Mouse (Mus musculus) megakaryocyte, embryonic 14.5 days (primary cell): ENCODE data around the gene Piezo1. TPM values are rescaled to one million over a fixed set of nuclear protein-coding genes. Genes with fewer than 3 reads are reported as not detected.

ENCODE experiments used
- H3K27me3 ChIP-seq: replicated peaks from 2 replicates; pipeline ENCODE3; 2012; ENCODE audit warnings: inconsistent platforms
- H3K36me3 ChIP-seq: replicated peaks from 2 replicates; pipeline ENCODE3; 2012; ENCODE audit warnings: low read length, inconsistent platforms, mixed read lengths
- H3K4me1 ChIP-seq: 2 replicates; pipeline ENCODE4 v1.6.1; 2012; ENCODE audit warnings: inconsistent platforms
- H3K4me3 ChIP-seq: replicated peaks from 2 replicates; pipeline ENCODE3; 2012; ENCODE audit warnings: moderate library complexity, mild to moderate bottlenecking, inconsistent platforms
- H3K9me3 ChIP-seq: 2 replicates; pipeline ENCODE4 v1.6.1; 2012; ENCODE audit warnings: inconsistent platforms
- FLI1 ChIP-seq: IDR thresholded peaks from 2 replicates; pipeline ENCODE4 v1.6.1; 2012; ENCODE audit warnings: low read length, inconsistent platforms, mixed read lengths
- GATA1 ChIP-seq: IDR thresholded peaks from 3 replicates; pipeline ENCODE4 v1.6.1; 2012; ENCODE audit warnings: mixed read lengths, low read length, inconsistent platforms, borderline replicate concordance
- polyA plus RNA-seq: library from polyadenylated mRNA; stranded (reverse); fragments of >175 nt; gene quantifications from 2 replicates; pipeline ENCODE4 v1.2.3, GENCODE M21; 2012; ENCODE audit warnings: low replicate concordance; ENCODE audit not compliant: insufficient read depth

The Piezo1 gene
- polyA plus RNA-seq, 1 experiment: 25.0 TPM

DNA sequence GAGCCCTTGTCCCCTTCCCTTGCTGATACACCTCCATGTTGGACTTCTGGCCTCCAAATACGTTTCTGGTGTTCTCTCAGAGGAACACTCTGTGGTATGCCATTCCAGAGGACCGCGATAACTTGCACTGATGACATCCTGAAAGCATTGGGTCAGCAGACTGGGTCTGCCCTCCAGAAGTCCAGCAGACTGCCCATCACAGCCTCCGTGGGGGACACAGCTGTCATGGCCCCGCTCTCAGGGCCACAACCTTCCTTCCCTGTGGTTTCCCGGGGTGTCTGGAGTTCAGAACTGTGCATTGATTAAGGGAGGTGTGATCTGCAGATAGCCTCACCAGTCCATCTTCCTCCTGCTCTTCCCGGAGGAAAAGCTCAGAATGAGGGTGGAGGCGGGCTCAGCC lies 88.6 kb downstream of the Piezo1 start:
- peak overlapping the region; percentile 7 for H3K4me3 ChIP-seq
- H3K9me3 ChIP-seq: no peaks in the 10 kb centered on the region
- H3K4me1 ChIP-seq: peaks cover 91% of the 10 kb centered on the region
- peaks cover 32% of the 10 kb centered on the region for H3K36me3 ChIP-seq
- H3K27me3 ChIP-seq: peaks cover 6% of the 10 kb centered on the region
- TF ChIP-seq GATA1 (no peak), FLI1 (no peak)

DNA sequence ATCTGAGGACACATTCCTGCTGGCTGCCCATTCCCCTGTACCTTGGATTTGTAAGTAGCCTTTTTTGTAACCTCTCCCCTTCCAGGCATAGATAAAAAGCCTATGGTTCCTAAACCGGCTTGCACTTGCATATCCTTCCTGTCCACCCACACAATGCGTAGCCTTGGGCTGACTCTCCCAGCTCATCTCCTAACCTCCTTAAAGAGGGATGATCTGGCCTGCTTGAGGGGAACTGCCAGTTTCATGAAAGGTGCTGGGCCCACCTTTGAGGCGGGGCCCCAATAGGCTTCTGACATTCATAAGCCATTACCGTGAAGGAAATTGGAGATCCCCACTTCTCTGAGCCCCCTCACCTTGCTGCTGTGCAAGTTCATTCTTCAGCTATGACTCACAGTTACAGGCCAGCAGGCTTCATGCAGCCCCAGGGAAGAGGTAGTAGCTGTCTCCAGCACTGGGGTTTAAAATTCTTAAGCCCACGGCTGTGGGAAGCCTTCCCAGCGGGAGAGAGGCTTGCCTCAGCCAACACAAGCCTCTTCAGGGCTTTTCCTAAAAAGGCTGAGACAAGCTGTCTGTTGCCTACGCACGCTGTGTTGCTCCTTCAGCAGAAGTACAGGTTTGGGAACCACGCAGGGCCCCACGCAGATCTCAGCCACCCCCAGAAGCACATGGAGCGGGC lies 89.5 kb downstream of the Piezo1 start:
- H3K9me3 ChIP-seq: no peaks in the 10 kb centered on the region
- H3K36me3 ChIP-seq: peaks cover 32% of the 10 kb centered on the region
- H3K4me3 ChIP-seq: peak overlapping the region; percentile 90
- peaks cover 14% of the 10 kb centered on the region for H3K27me3 ChIP-seq
- peaks cover 91% of the 10 kb centered on the region for H3K4me1 ChIP-seq
- TF ChIP-seq GATA1 (no peak), FLI1 (no peak)

DNA sequence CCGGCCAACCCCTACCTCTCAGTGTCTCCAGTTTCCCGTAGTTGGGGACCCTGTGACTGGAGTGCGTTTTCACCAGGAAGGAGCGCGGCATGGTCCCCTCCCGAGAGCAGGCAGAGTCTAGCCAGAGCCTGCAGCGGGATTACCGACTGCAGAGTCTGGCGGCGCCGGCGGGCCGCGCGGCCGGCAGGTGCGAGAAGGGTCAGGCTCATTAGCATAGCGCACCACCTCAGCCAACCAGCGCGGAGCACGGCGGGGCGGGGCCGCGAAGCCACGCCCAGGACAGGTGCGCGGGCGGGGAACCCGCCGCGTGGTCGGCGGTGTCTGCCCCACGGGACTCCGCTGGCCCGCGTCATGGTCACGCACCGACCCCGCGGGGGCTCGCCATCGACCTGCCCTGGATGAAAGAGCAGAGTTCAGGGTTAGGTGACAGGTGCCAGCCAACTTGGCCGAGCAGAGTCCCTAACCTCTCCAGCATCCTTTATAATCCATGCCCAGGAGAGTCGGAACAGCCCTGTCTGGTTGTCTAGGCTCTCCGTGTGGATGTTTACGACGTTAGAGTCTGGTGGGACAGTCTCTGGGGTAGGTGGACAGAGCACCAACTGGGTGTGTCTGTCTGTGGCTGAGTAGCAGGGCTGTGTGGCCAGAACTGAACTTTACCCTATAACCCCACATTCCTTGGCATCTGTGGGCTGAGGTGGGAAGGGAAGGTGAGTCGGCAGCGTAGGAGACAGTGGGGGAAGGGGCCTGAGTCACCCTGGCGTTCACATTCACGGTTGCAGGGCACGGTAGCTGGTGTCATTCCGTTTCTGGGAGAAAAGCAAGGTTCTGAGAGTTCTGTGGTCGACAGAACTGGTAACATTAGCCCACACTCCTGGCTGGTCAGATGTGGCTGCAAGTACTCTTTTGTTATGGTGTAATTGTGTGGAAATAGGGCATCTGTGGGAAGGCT lies 90.3 kb downstream of the Piezo1 start, which contains the start of gene Snai3:
Snai3 (minus strand) TSS at position 210 of the 949 bp plus-strand sequence.
- peaks cover 32% of the 10 kb centered on the region for H3K36me3 ChIP-seq
- no peaks in the 10 kb centered on the region for H3K9me3 ChIP-seq
- H3K27me3 ChIP-seq: peaks cover 20% of the 10 kb centered on the region
- TF ChIP-seq GATA1: no peak
- TF ChIP-seq FLI1: no peak
- peak within 1 kb of the TSS; percentile 90 for H3K4me3 ChIP-seq
- H3K4me1 ChIP-seq: peaks cover 91% of the 10 kb centered on the region

DNA sequence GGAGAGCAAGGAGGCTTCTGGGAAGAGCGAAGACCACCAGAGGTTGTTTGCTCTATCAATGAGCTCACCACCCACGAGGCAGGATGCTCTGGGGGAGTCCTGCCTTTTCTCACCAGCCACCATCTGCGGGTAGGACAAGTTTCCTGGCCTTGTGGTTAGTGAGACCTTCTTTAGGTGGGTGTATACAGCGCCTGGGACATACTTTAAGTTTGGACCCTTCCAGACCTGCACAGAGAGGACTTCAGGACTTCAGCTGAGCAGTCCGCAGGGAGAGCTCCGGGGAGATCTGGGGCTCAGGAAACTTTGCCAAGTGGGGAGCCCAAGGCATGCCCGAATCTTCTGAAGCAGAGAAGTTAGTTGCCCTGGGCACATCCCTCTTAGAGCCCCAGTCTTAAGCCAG lies 91.1 kb downstream of the Piezo1 start:
- Histone ChIP-seq H3K4me3 (peak overlapping the region; percentile 90), H3K9me3 (no peaks in the 10 kb centered on the region), H3K36me3 (peaks cover 32% of the 10 kb centered on the region), H3K27me3 (peaks cover 22% of the 10 kb centered on the region), H3K4me1 (peaks cover 90% of the 10 kb centered on the region)
- TF ChIP-seq GATA1 (no peak), FLI1 (no peak)

DNA sequence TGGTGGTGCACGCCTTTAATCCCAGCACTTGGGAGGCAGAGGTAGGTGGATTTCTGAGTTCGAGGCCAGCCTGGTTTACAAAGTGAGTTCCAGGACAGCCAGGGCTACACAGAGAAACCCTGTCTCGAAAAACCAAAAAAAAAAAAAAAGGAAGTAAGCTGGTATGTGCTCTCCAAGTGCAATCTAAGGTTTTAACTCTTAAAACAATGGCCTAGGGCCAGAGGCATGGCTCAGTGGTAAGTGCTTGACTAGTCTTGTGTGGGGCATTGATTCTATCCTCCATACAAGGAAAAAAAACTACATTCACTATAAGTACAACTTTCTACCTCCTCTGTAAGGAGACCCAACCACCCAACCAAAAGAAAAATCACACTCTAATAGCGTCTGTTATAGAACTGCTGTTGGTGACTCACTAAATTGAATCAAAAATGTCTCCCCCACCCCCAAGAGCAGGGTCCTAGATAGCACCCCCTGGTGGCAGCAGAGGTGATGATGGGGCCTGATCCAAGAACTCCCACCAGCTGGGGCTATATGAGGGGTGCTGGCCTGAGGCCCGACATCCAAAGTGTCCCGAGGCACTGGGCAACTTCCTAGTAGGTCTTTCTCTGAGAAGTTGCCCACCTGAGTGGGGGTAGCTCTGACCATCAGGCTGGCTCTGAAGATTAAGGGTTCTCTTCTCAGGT lies 91.8 kb downstream of the Piezo1 start:
- H3K36me3 ChIP-seq: peaks cover 36% of the 10 kb centered on the region
- H3K4me1 ChIP-seq: peaks cover 88% of the 10 kb centered on the region
- no peak for TF ChIP-seq FLI1
- H3K9me3 ChIP-seq: no peaks in the 10 kb centered on the region
- peaks cover 26% of the 10 kb centered on the region for H3K27me3 ChIP-seq
- peak overlapping the region; percentile 90 for H3K4me3 ChIP-seq

DNA sequence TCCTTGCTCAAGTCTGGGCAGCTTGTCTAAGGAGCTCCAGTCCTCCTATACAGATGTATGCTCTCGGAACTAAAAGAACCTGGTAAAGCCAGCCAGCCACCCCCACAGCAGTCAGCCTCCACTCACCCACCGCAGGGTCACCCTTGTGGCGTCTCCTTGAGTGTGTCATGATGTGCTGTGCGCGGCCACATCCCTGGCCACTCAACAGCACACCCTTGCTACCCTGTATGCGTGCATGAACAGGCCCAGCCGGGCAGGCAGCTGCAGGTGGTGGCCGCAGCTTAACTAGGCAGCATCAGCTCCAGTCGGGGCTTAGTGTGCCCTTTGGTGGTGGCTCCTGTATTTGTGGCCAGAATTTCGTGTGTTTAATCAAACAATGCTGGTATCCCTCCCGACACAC lies 94.0 kb downstream of the Piezo1 start:
- Histone ChIP-seq H3K27me3 (peaks cover 35% of the 10 kb centered on the region), H3K9me3 (no peaks in the 10 kb centered on the region), H3K4me1 (peaks cover 66% of the 10 kb centered on the region), H3K36me3 (peaks cover 44% of the 10 kb centered on the region), H3K4me3 (no peak overlapping the region)
- TF ChIP-seq FLI1: no peak
- TF ChIP-seq GATA1: no peak

DNA sequence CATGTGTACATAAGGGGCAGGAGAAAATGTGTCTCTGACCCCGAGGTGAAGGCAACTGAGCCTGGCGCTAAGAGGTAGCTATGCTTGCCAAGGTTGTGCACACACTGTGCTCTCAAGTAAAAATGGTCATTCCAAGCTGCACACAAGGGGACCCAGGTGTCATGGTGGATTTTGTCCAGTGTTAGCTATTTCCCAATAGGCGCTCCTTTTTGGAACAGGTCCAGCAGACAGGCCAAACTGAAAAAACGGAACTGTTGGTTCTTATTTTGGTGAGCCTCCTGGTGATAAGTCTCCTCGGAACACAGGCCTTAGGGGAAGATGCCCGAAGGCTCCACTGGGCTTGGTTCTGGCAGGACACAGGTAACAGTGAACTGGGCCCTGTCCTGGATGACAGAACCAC lies 96.7 kb downstream of the Piezo1 start:
- TF ChIP-seq FLI1: no peak
- no peak for TF ChIP-seq GATA1
- Histone ChIP-seq H3K27me3 (peaks cover 44% of the 10 kb centered on the region), H3K9me3 (no peaks in the 10 kb centered on the region), H3K4me3 (no peak overlapping the region), H3K4me1 (peaks cover 47% of the 10 kb centered on the region), H3K36me3 (peaks cover 44% of the 10 kb centered on the region)

DNA sequence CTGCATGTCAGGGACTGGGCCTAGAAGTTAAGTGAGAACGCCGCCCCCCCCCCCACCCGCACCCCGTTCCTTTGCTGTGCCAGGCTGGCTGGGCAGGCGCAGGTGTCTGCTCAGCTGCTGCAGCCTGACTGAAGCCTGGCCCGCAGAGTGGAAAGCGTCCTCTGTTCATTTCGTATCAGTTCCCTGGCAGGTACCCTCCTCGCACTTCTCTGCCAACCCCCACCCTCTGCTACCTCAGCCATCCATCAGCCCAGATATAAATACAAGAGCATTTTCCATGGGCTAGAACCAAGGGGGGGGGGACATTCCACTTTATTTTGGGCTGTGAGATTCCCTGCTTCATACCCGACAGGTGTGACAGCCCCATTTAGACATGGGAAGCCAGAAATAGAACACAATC lies 99.0 kb downstream of the Piezo1 start:
- Histone ChIP-seq H3K9me3 (no peaks in the 10 kb centered on the region), H3K36me3 (peaks cover 35% of the 10 kb centered on the region), H3K4me3 (no peak overlapping the region), H3K4me1 (peaks cover 37% of the 10 kb centered on the region), H3K27me3 (peaks cover 51% of the 10 kb centered on the region)
- TF ChIP-seq FLI1 (no peak), GATA1 (no peak)

DNA sequence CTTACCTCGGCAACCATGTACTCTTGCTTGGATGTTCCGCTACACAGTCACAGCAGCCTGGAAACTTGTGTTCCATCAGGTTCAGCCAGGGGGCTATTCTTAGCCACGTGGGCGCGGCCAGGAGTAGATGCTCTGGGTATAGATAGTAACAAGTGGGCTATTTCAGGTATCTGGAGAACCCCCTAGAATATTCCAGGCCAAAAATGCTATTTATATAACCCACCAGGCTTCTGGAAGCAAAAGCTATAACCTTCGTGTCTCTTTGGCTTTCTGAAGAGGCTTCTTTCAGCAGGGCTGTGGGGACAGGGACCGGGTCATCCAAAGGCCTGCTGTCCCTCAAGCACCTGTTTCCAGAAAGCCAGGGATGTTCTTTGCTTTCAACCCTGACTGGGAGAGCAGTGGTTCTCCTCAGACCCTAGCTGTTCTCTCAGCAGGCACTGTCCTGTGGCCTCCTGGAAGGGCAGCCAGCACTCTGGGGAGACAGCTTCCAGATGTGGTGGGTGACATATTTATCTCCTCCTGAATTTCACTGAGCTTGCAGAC lies 99.9 kb downstream of the Piezo1 start:
- H3K36me3 ChIP-seq: peaks cover 26% of the 10 kb centered on the region
- H3K4me3 ChIP-seq: no peak overlapping the region
- H3K27me3 ChIP-seq: peaks cover 51% of the 10 kb centered on the region
- no peaks in the 10 kb centered on the region for H3K9me3 ChIP-seq
- TF ChIP-seq FLI1 (no peak), GATA1 (no peak)
- H3K4me1 ChIP-seq: peaks cover 36% of the 10 kb centered on the region

DNA sequence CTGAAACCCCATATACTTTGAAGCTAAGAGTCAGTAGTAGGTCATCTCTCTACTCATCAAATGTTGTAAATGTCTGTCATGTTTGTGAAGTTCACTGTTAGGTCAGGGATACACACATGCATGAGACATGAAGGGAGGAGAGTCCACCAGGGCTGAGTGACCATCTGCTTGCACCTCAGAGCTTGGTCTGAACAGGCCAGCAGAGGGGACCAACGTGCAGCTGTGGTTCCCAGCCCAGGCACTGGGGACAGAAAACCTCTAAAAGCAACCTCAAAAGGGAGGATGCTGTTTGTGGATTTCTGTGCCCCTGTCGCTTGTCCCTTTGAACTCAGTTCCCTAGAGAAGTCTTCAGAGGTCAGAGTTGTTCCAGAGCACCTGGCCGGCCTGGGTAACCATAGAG lies 105.9 kb downstream of the Piezo1 start:
- Histone ChIP-seq H3K4me1 (peaks cover 58% of the 10 kb centered on the region), H3K27me3 (peaks cover 29% of the 10 kb centered on the region)
- no peak for TF ChIP-seq GATA1
- TF ChIP-seq FLI1: no peak

More for the DNA sequence above, 105.9 kb downstream of the Piezo1 start:
- Histone ChIP-seq H3K4me3 (peak overlapping the region; percentile 96), H3K36me3 (peaks cover 19% of the 10 kb centered on the region), H3K9me3 (no peaks in the 10 kb centered on the region)
